9 mouse cellular contexts compared by ENCODE assay signal in genomic region chr19:45737208-45737845, GRCm38 (mm10). TPM values are rescaled to one million over a fixed set of nuclear protein-coding genes. Genes with fewer than 3 reads are reported as not detected.
DNase-seq lines count a peak whose midpoint lies in the region; ATAC-seq lines count a peak whose summit lies in the region.
"Had no signal": no experiment of that assay in that cellular context is flagged by ENCODE, and none has a peak within 500 bp of the region (broad histone marks: within the 10 kb centered on the region; RNA-seq: fewer than 3 reads in every experiment).

No protein-coding gene starts in this region.

- no peaks in the 10 kb centered on the region for H3K36me3 ChIP-seq in heart, embryonic 13.5 days
- no peaks in the 10 kb centered on the region for H3K36me3 ChIP-seq in hindbrain, embryonic 10.5 days
- H3K36me3 ChIP-seq in midbrain, embryonic 11.5 days (ENCODE audit: control insufficient read depth, insufficient read depth, low read length) = no peaks in the 10 kb centered on the region

- peaks cover 100% of the 10 kb centered on the region for H3K27me3 ChIP-seq in heart, embryonic 13.5 days (replicated peaks)
- peaks cover 100% of the 10 kb centered on the region for H3K27me3 ChIP-seq in hindbrain, embryonic 10.5 days (ENCODE audit: insufficient read depth, poor library complexity, severe bottlenecking)
- peaks cover 97% of the 10 kb centered on the region for H3K27me3 ChIP-seq in midbrain, embryonic 11.5 days (ENCODE audit: control insufficient read depth, insufficient read depth, low read length)

- peak overlapping the region; percentile 70 for H3K4me2 ChIP-seq in heart, embryonic 13.5 days
- H3K4me2 ChIP-seq in midbrain, embryonic 11.5 days = peak overlapping the region; percentile 43

- H3K9ac ChIP-seq in heart, embryonic 13.5 days = peak overlapping the region; percentile 15
- H3K9ac ChIP-seq in midbrain, embryonic 11.5 days (ENCODE audit: low read length) = peak overlapping the region; percentile 36; the same call in 1 of the 2 replicates

- DNase-seq in heart, adult 8-10 months (ENCODE audit: low spot score) = no peak
- peak; percentile 20 for DNase-seq in MN1 (ENCODE audit: low spot score)
- DNase-seq in hindbrain, embryonic 10.5 days (ENCODE audit: low spot score) = peak; percentile 55
- peak; percentile 95 for DNase-seq in midbrain, embryonic 11.5 days (ENCODE audit: low spot score, missing footprints)
- no peak for DNase-seq in adrenal gland, postnatal 4 days (ENCODE audit: low spot score in 2 of 2)
- DNase-seq in ovary, adult 18-20 months (ENCODE audit: low spot score) = no peak
- no peak for DNase-seq in gastrocnemius, postnatal 14 days

- peaks cover 29% of the 10 kb centered on the region for H3K4me1 ChIP-seq in heart, embryonic 13.5 days
- H3K4me1 ChIP-seq in hindbrain, embryonic 10.5 days (replicated peaks) = peaks cover 67% of the 10 kb centered on the region
- H3K4me1 ChIP-seq in midbrain, embryonic 11.5 days (ENCODE audit: control insufficient read depth, insufficient read depth, low read length) = peaks cover 18% of the 10 kb centered on the region

- intact Hi-C loops in gastrocnemius, postnatal 14 days (cut with DNase I; ENCODE audit: low total_unique reads) = no loop called here

- 26% methylated on average over 23 of the region's 23 CpGs for WGBS in heart, embryonic 13.5 days
- WGBS in hindbrain, embryonic 10.5 days = 5% methylated on average over 23 of the region's 23 CpGs
- 8% methylated on average over 19 of the region's 23 CpGs for WGBS in midbrain, embryonic 11.5 days

- ATAC-seq in heart, embryonic 13.5 days (ENCODE audit: extremely low read depth, insufficient number of reproducible peaks, low FRiP score, low TSS enrichment) = no peak
- peak; percentile 67 for ATAC-seq in midbrain, embryonic 11.5 days (ENCODE audit: low FRiP score)

- no peaks in the 10 kb centered on the region for H3K9me3 ChIP-seq in heart, embryonic 13.5 days
- H3K9me3 ChIP-seq in hindbrain, embryonic 10.5 days = no peaks in the 10 kb centered on the region
- no peaks in the 10 kb centered on the region for H3K9me3 ChIP-seq in midbrain, embryonic 11.5 days (ENCODE audit: control insufficient read depth, low read length)

- H3K4me3 ChIP-seq in heart, embryonic 13.5 days = peak overlapping the region; percentile 44
- H3K4me3 ChIP-seq in hindbrain, embryonic 10.5 days = peak overlapping the region; percentile 39
- peak overlapping the region; percentile 17; the same call in 1 of the 2 replicates for H3K4me3 ChIP-seq in midbrain, embryonic 11.5 days (ENCODE audit: low read depth, low read length)

- H3K27ac ChIP-seq in heart, embryonic 13.5 days (replicated peaks) = no peak overlapping the region
- H3K27ac ChIP-seq in hindbrain, embryonic 10.5 days = peak overlapping the region; percentile 46
- H3K27ac ChIP-seq in midbrain, embryonic 11.5 days (ENCODE audit: low read depth, low read length) = no peak overlapping the region

RNA-seq across cellular contexts. Expression of gene Fgf8, which starts 5.4 kb away (rescaled TPM):
- polyA plus RNA-seq in heart, embryonic 13.5 days (2015; fragmentation: Nextera tagmentation; extraction: Ambion mirVana) = 0.25 and 0.37 TPM in 2 replicates
- not detected for total RNA-seq in heart, adult 8-10 months (2022)
- 3.4 and 10.0 TPM in 2 replicates for polyA plus RNA-seq in hindbrain, embryonic 10.5 days (2016; fragmentation: Nextera tagmentation; extraction: Ambion mirVana)
- polyA plus RNA-seq in midbrain, embryonic 11.5 days (2014; fragmentation: Nextera tagmentation; extraction: Ambion mirVana) = 8.5 and 11.4 TPM in 2 replicates
- total RNA-seq in adrenal gland, postnatal 4 days (2021) = 1 to 10 TPM in 1 of 2 experiments, not detected in 1; 1.1 TPM
- not detected for total RNA-seq in gastrocnemius, postnatal 14 days (2021)
- total RNA-seq: CH12.LX had no signal

RNA-seq across cellular contexts. Expression of gene Npm3, which starts 12.1 kb away (rescaled TPM):
- 9.9 and 11.2 TPM in 2 replicates for polyA plus RNA-seq in heart, embryonic 13.5 days (2015; fragmentation: Nextera tagmentation; extraction: Ambion mirVana)
- 10 to 100 TPM; 11.5 to 16.0 (median 13.9) TPM for total RNA-seq in heart, adult 8-10 months (2022)
- 9.2 and 10.2 TPM in 2 replicates for polyA plus RNA-seq in hindbrain, embryonic 10.5 days (2016; fragmentation: Nextera tagmentation; extraction: Ambion mirVana)
- polyA plus RNA-seq in midbrain, embryonic 11.5 days (2014; fragmentation: Nextera tagmentation; extraction: Ambion mirVana) = 9.3 and 10.4 TPM in 2 replicates
- total RNA-seq in adrenal gland, postnatal 4 days (2021) = 10 to 100 TPM; 38.4 to 42.9 TPM
- 10 to 100 TPM; 10.4 to 15.8 TPM for total RNA-seq in gastrocnemius, postnatal 14 days (2021)

RNA-seq across cellular contexts. Expression of gene Mgea5, which starts 46.3 kb away (rescaled TPM):
- polyA plus RNA-seq in heart, embryonic 13.5 days (2015; fragmentation: Nextera tagmentation; extraction: Ambion mirVana) = 32.6 and 33.4 TPM in 2 replicates
- 10 to 100 TPM; 70.7 to 85.5 (median 82.4) TPM for total RNA-seq in heart, adult 8-10 months (2022)
- polyA plus RNA-seq in hindbrain, embryonic 10.5 days (2016; fragmentation: Nextera tagmentation; extraction: Ambion mirVana) = 60.0 and 60.8 TPM in 2 replicates
- polyA plus RNA-seq in midbrain, embryonic 11.5 days (2014; fragmentation: Nextera tagmentation; extraction: Ambion mirVana) = 68.8 and 78.9 TPM in 2 replicates
- 100 to 1,000 TPM; 105 to 123 TPM for total RNA-seq in adrenal gland, postnatal 4 days (2021)
- total RNA-seq in gastrocnemius, postnatal 14 days (2021) = 10 to 100 TPM; 28.6 to 29.6 TPM

Comparison
In these comparisons a context has a peak if more than half of its experiments do, and no peak if none do; other contexts are left out.
1. DNase-seq: peak in MN1 (single experiment), hindbrain, embryonic 10.5 days (single experiment) and midbrain, embryonic 11.5 days (single experiment); none in heart, adult 8-10 months (single experiment), adrenal gland, postnatal 4 days (0 of 2), ovary, adult 18-20 months (single experiment) and gastrocnemius, postnatal 14 days (single experiment).
2. Peak in every context shown above with its lines, with median percentiles within 50 percentile points of each other: H3K4me3 ChIP-seq.